Mouse (Mus musculus) neural tube, embryonic 11.5 days (tissue): Measurements from ENCODE around the gene Mfsd1. TPM values are rescaled to one million over a fixed set of nuclear protein-coding genes. Genes with fewer than 3 reads are reported as not detected.

Source experiments
- polyA plus RNA-seq: library from polyadenylated mRNA; unstranded; fragments of >200 nt; fragmentation: Nextera tagmentation; extraction: Ambion mirVana; gene quantifications from 2 replicates; pipeline ENCODE4 v1.2.1, GENCODE M21; 2014

Mfsd1 gene
- polyA plus RNA-seq, 1 experiment from 2014 or later: 67.5 TPM

Other genes starting within 250 kb of the Mfsd1 start
- gene Mlf1, start 208.6 kb upstream of the Mfsd1 start, polyA plus RNA-seq: 20.6 and 25.2 TPM in 2 replicates
- gene Gm17402, start 207.6 kb upstream of the Mfsd1 start, polyA plus RNA-seq: not detected in 2 replicates
- gene Gfm1, start 152.6 kb upstream of the Mfsd1 start, polyA plus RNA-seq: 54.5 and 55.8 TPM in 2 replicates
- 102 and 106 TPM in 2 replicates for gene Lxn, start 118.8 kb upstream of the Mfsd1 start, polyA plus RNA-seq
- 0.84 and 1.0 TPM in 2 replicates for gene Rarres1, start 67.2 kb upstream of the Mfsd1 start, polyA plus RNA-seq